Mouse (Mus musculus) megakaryocyte-erythroid progenitor cell, adult 5-6 weeks (primary cell): ENCODE measurements around the gene 1110051M20Rik. TPM values are rescaled to one million over a fixed set of nuclear protein-coding genes. Genes with fewer than 3 reads are reported as not detected.
A peak's percentile ranks its signal among the peaks of the same experiment; 100 is the strongest.

ENCODE experiments used
- ATAC-seq: replicated peaks from 2 replicates; pipeline ENCODE4 v1.8.0; 2016; ENCODE audit warnings: mild to moderate bottlenecking, inconsistent platforms; ENCODE audit not compliant: severe bottlenecking, poor library complexity, low FRiP score, low TSS enrichment
- total RNA-seq, 2 experiments: library from RNA; stranded (forward) in 1 of 2; stranded (reverse) in 1 of 2; fragments of 200-1000, 215-1000 nt in 1 of 2; fragments of >200 nt in 1 of 2; fragmentation: Nextera tagmentation in 1 of 2; gene quantifications; 2 replicates each; pipeline ENCODE4 v1.2.3; 2014 to 2017

Gene 1110051M20Rik
- total RNA-seq, 2 experiments from 2014 or later = 3.1 to 11.1 TPM

DNA sequence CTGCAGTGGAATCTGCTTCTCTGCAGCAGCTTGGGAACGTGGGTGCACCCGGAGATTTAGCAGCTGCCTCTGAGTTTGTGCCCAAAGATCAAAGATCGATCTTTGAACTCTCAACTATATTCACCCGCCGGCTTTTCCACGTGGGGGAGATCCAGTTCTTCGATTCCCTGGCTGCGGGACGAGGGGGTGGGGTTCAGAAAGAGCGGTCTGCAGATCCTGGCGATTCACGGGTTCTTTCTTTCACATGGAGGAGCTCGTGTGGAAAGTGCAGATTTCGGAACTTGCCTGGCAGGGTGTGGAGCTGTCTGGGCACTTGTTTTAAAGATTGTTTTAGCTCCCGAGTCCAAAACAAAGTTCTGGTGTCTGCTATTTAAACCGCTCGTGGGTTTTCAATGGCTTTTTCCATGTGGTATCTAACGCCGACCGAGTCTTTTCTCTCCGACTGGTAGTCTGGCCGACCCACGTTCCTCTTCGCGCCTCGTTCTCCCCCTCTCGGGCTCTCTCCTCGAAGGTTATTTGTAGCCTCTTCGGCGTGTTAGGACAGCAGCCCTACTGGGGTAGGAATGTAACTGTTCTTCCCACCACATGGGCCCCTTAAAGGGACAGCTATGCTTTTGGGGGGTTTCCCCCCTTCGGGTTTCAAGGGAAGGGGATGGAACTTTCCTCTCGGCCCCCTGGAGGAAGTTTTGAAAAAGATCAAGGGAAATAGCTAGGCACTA is 14.3 kb upstream of the 1110051M20Rik start:
- no peak for ATAC-seq

DNA sequence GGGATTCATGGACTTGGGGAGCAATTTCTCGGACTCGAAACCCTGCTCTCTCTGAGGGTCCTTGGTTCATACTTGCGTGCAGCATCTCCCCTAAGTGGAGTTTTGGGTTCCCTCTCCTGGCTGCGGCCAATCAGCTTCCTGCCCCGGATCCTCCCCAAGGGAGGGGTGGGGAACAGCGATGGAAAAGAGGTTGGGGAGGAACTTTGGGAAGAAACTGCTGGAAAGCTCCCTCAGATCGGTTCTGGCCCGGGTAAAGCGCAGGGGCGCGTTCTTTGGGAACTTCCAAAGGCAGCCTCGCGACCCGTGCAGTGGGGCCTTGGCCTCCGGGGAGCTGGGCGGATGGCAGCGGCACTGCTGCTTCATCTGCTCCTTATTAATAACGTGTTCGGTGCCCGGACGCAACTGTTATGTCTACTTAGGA is 13.8 kb upstream of the 1110051M20Rik start:
- no peak for ATAC-seq

DNA sequence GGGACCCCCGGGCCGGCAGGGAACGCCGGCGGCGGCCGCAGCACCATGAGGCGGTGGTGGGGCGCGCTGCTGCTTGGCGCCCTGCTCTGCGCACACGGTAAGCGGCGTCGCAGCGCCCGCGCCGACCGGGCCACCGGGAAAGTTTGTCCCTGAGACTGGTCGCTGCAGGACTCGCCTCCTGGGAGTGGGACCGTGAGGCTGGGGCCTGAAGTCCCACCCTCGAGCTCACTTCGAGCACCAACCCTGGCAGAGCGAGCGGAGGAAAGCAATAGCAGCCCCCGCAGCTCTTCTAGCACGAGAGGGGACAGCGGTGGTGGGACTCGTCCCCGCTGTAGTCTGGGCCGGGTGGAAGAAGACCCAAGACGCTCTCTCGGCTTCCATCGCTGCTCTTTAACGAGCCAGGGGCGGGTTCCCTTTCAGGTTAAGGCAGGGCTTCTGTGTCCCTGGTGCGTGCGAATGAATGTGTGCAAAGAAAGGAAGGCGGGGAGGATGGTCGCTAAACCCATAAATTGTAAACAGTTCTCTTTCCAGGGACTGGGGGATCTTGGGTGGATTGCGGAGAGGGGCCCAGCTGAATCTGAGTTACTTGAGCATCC is 13.2 kb upstream of the 1110051M20Rik start:
- no peak for ATAC-seq

DNA sequence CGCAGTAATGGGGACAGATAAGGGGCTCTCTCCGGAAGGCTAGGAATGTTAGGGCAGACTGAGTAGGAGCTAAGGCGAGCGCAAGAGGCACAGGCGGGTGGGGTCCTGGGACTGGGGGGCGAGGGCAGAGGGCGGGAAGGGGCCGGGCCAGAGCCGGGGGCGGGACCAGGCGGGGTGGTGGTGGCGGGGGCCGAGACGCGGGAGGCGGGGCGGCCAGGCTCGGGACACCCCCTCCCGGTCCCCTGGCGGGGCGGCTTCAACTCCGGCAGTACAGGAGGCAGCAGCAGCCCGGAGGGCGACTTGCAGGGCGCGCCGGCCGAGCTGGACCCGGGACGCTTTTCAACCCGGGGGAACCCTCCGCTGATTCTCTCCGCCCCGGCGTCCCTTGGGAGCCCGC is 12.8 kb upstream of the 1110051M20Rik start, which contains the start of gene Lrp4:
Lrp4 (plus strand) TSS at position 253 of the 397 bp plus-strand sequence.
- ATAC-seq = no peak

DNA sequence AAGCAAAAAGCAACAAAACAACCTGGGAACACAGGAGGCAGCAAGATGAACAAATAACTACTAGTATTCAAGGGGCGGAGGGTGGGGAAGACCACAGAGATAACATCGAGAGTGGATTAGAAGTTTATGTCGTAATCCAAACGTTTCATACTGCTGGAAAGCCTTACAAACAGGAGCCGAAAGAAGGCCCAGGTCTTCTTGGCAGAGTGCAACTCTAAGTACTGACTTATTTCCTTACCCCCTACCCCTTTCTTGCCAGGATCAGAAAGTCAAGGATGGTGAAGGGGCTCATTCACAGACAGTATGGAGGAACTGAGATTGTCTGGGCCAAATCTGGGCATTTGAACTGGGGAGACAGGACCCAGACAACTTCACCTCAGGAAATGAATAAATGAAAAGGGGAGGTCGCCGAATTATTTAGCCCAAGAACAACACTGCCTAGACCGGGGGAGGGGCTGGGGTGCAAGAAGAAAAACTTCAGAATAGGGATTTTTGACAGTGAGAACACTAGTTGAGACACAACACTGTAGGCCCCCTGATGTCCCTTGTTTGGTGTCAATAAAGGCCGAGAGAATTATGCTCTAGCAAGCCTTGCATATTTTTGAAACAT is 12.1 kb upstream of the 1110051M20Rik start:
- no peak for ATAC-seq

DNA sequence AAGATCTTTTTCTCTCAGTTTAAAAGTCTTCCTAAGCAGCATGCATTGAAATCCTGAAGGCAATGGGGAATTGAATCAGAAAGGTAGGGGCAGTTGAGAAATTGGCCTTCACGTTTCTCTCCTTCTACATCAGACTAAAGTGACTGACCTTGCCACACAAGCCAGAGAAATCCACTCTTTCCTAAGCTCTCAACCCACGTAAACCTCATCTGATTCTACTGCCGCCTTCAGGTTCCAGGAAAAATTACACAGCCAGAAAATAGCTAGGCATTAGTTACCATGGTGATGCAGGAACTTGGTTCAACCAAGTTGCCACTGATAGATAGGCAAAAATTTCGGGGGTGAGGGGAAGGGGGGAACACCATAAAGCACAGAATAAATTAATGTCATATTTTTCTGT is 11.3 kb upstream of the 1110051M20Rik start:
- ATAC-seq = 0 out of 2 replicates have a peak, but pooled peaks have one; percentile 46

DNA sequence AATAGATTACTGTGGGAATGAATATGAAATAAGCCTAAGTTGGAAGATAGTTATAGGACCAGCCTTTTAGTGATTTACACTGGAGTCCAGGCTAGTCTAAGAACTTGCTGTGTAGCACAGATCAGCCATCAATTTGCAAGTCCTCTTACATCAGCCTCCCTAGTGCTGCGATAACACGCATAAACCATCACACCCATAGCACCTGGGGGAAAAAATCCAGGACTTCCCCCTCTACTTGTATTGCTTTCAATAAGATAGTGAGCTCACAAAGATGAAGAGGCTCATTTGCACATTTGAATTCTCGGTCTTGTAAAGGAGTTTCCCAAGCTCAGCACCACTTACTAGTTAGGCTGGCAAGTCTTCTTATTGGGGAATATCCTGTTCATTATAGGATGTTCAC is 9.9 kb upstream of the 1110051M20Rik start:
- ATAC-seq = no peak

DNA sequence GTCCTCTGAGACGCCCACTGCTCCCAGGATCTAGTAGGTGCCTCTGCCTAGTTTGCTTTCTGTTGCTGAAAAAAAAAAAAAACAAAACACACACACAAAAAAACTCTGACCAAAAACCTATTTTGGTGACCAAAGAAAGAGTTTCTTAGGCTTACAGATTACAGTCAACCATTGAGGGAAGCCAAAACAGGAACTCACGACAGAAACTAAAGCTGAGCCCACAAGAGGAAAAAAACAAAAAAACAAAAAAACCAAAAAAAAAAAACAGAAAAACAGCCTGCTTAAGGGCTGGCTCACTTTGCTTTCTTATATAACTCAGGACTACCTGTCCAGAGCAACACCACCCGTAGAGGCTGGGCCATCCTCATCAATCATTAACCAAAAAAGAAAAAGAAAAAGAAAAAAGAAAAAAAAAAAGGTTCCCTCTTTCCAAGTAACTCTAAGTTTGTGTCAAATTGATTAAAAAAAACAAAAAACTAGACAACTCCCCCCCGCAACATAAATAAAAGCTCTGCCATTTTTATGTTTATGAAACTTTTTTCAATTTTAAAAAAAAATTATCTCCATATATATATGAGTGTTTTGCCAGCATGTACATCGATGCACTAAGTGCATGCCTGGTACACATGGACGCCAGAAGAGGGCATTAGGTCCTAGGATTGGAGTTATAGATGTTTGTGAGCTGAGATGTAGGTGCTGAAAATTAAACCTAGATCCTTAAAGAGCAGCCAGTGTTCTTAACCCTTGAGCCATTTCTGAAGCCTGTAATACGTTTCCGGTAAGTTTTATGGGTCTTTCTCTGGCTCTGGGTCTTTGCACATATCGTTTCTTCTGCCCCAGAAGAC is 8.9 kb upstream of the 1110051M20Rik start:
- no peak for ATAC-seq

DNA sequence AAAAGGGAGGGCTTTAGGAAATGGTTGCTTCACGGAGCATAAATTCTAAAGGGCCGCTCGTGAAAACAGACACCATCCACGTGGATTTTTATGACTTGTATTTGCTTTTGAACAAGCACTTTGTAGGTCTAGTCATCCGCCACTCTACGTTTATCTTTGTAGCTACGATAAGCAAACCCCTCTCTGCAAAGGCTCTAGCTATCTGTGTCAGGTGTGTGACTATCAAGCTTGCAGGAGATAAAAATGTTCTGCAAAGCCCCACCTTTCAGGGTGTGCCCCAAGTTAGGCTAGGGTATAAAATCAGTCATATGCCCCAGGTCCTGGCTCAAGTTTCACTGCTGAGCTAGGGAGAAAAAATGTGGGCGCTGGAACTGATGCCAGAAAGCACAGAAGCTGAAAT is 8.2 kb upstream of the 1110051M20Rik start:
- ATAC-seq = 0 out of 2 replicates have a peak, but pooled peaks have one; percentile 16

DNA sequence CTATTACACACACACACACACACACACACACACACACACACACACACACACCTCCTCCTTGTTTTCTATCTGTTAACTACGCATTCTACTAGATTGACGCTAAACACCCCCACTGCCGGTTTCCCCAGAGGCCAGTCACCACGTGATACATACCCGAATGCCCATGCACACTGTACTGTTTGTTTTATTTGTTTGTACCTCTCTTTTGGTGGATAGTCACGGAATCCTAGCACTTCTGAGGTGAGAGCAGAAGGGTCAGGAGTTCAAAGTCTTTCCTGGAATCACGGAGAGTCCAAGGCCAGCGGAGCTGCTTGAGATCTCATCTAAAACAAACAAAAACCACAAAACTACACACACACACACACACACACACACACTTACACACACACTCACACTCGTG is 5.8 kb upstream of the 1110051M20Rik start:
- no peak for ATAC-seq

DNA sequence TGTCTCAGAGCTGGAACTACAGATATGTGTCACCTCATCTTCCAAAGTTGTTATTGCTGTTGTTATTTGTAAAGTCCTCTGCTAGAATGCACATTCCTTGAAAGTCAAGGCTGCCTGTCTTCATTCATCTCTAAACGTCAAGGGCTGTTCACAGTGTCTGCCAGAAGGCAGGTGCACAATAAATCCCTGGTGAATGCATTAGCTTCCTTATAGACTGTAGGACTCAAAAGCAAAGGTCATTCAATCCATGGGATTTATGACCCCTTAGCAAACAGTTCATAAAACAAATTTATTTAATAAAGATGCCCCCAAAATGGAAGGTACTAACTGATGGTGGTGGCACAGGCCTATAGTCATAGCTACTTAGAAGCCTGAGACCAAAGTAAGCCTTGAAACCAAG is 5.2 kb upstream of the 1110051M20Rik start:
- ATAC-seq = no peak

DNA sequence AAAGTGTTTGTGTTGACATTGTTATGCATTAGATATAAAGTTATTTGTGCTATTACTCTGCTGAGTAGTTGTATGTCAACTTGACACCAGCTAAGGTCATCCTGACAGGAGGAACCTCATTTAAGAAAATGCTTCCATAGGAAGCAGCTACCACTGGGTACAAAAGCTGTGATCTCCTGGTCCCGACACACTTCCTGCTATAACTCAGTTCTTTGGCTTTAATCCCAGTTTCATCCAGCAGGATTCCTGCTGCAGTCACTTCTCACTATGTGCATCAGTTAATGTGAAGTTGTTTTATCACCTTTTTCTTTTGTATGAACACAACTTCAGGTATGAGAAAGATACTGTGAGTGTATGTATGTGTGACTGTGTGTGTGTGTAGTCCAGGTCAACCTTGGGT is 2.3 kb downstream of the 1110051M20Rik start:
- no peak for ATAC-seq

DNA sequence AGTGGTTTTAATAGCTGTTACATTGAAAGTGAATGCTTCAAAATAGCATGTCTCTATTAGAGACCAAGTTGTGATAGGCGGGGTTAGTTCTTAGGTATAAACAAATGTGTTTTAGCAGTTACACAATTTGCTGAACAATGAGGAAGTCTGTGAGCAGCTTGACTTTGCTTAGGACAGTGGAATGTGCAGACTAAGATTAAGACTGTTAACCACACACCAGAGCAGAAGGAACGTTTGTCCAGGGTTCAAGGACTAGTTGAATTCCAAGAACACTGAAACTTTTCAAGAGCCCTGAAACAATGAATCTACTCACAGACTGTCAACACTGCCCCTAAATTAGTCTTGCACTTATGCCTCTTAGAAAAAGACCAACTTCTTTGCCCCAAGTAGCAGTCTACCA is 2.8 kb downstream of the 1110051M20Rik start:
- no peak for ATAC-seq

DNA sequence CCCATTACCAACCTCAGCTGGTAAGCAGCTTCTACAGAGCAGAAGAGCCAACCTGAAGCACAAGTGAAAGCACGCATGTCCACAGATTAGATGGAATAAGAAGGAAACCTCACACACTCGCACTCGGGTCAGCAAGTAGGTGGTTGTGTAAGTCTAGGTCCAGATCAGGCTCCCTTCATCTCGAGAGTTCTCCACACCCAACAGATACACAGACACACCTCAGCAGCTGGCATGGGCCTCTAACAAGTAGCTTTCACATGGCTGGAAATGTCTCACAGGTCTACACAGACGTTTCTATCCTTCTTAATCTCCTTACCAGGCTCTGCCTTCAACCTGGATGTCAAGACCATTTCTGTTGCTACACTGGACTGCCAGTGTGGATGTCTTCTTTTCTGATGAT is 3.8 kb downstream of the 1110051M20Rik start:
- ATAC-seq = no peak

DNA sequence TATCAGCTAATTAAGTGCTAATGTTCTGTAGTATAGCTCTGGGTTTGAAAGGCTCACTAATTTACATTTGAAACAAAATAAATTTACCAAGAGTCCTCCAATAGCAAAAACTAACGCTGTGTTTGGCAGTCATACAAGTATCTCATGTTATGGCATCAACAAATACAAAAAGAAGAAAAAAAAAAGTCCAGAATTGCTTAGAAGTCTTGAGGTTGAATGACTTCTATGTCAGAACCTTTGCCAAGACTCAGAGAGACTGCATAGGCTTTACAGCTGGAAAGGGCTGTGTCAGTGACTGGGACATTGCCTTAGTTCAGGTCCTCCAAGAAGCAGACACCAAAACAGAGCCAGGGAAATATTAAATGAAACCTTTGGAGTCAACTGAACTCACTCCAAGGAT is 4.6 kb downstream of the 1110051M20Rik start:
- no peak for ATAC-seq

DNA sequence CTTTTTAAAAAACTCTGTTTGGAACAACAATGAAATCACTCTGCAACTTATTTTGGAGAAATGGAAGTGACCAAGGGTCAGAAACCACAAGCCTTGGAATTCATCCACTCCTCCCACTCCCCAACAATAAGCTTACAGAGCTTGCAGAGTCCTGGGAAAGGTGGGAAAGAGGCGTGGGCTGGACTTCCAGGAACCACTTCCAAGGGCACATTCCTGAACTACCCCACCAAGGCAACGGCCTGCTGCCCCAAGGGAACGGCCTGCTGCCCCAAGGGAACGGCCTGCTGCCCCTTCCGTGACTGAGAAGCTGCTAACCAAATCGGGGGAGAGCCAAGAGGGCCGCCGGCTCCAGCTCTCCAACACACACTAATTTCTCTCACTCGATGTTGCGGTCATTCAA is 5.2 kb downstream of the 1110051M20Rik start:
- no peak for ATAC-seq

DNA sequence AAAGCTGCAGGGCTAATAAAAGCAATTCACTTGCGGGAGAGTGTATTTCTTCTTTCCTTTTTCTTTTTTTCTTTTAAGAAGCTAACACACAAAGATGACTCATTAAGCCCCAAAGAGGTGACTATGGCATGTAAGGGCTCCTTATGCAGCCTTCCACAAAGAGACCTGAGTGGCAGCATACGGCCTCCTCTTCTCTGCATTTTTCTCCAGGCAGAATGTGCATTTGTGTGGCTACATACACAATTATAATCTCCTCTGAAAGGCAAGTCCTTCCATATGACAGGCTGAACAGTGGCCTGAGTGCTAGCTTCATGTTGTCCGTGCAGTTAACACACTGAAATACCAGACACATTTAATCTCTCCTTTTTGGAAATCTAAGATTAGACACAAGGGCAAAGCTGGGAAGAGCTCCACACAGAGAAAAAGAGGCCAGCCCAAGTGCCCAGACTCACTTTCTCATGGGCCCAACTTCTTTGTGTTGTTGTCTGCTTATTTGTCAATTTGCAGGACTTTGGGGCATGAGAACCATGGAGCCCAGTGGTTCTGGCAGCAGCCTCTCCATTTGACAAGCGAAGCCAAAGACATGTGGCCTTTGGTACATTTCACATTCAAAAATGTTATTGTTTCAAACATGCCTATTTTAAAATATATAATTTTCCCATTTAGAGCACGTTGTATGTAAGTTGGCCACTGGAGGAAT is 7.2 kb downstream of the 1110051M20Rik start:
- ATAC-seq = no peak

DNA sequence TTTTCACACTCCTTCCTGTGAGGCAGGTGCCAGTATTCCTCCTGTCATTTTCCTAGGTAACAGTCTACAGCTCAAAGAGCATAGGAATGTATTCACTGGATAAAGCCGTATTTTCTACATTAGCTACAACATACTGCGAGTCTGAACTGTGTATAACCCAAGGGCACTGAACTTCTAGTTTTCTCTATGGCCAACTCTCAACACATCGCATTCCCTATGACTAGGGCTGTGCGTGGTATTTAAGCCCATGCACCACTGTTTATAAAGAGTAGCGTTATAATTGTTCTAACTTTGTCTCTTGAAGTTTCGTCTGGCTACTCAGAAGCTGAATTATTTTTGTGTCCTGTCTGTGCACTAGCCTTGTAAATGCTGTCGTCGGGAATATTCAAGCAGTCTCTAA is 7.8 kb downstream of the 1110051M20Rik start:
- ATAC-seq = no peak

DNA sequence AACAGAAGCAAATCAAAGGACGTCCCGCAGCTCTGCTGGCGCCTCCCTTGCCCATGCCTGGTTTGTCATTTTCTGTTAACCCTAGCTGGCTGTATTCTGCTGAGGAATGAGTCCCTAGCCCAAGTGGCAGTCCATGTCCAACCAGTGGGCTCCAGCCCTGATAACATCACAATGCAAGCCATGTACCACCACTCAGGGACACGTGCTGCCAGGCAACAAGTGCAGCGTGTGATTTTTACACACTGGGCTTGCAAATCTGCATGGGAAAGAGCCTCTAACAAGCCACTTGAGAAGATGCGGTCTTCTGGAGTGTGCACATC is 13.9 kb downstream of the 1110051M20Rik start:
- ATAC-seq = no peak
